Mouse (Mus musculus): ENCODE data around the gene Arhgap22. TPM values are rescaled to one million over a fixed set of nuclear protein-coding genes. Genes with fewer than 3 reads are reported as not detected.

The Arhgap22 gene
- polyA plus RNA-seq, 1 experiment from 2014 or later, result 7.6 TPM

DNA sequence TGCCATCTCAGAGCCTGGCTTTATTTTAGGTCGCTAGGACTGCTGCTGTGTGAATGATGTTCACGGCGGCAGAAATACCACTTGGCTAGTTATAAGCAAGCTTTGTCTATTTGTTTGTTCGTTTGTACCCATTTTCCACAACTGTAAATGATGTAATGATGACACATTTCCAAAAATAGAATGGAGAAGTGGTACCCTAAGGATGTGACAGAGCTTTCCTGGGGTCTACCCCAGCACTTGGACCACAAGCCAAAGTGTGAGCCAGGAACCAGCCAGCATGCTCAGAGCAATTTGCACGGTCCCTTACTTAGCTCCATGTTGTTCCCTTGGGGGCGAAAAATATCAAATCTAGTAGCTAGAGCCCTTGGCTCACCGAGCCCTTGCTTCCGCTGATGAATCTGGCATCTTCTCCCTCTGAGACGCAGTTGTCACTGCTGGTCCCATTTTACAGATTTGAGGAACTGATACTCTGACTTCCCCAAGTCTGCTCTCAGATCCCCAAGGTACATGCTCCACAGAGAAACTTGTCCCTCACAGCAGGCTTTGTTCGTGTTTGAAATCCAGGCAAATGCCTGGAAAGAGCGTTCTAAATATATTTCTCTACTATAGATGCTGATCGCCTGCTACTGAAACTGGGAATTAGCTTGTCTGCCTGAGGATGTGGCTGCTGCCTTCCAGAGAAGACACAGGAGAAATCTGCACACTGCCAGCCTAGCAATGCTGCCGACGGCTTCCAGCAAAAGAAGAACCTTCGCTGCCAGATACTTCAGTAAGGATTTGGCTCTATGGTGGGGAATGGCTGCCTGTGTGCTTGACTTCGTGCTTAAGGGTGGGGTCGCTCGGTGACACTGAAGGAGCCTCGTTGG, 2.8 kb downstream of the Arhgap22 start:
- no peaks in the 10 kb centered on the region for H3K36me3 ChIP-seq
- WGBS, result 88% methylated on average over 19 of the region's 19 CpGs
- peaks cover 11% of the 10 kb centered on the region; the same call in 1 of the 2 replicates for H3K27me3 ChIP-seq (replicated peaks)
- H3K4me1 ChIP-seq, result peaks cover 6% of the 10 kb centered on the region; the same call in 1 of the 2 replicates
- no peak overlapping the region for H3K9ac ChIP-seq
- no peak overlapping the region for H3K4me3 ChIP-seq
- no peak overlapping the region for H3K27ac ChIP-seq
- no peaks in the 10 kb centered on the region for H3K9me3 ChIP-seq
- no peak for ATAC-seq (ENCODE audit: low FRiP score, low read depth)
- no peak overlapping the region for H3K4me2 ChIP-seq (replicated peaks)

DNA sequence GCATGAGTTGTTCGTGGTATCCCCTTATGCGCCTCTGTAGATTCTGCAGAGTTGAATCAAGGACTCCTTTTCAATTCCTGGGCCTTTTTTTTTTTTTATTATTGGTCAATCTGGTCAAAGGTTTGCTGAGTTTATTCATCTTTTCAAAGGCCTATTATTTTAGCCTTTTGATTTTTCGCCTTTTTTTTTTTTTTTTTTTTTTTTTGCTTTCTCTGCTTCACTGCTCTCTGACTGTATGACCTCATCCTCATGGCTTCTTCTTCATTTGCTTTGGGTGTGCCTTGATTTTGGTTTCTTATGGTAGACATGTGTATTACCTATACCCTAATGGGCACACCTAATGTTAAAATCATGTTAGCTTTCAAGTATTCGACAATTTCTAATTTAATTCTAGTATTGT, 11.4 kb downstream of the Arhgap22 start:
- H3K4me3 ChIP-seq, result no peak overlapping the region
- no peak overlapping the region for H3K9ac ChIP-seq
- H3K9me3 ChIP-seq, result no peaks in the 10 kb centered on the region
- no peak overlapping the region for H3K27ac ChIP-seq
- no peak for ATAC-seq (ENCODE audit: low FRiP score, low read depth)
- H3K4me2 ChIP-seq (replicated peaks), result no peak overlapping the region
- 87% methylated on average over 4 of the region's 4 CpGs for WGBS
- no peaks in the 10 kb centered on the region for H3K4me1 ChIP-seq
- H3K27me3 ChIP-seq (replicated peaks), result no peaks in the 10 kb centered on the region
- no peaks in the 10 kb centered on the region for H3K36me3 ChIP-seq

DNA sequence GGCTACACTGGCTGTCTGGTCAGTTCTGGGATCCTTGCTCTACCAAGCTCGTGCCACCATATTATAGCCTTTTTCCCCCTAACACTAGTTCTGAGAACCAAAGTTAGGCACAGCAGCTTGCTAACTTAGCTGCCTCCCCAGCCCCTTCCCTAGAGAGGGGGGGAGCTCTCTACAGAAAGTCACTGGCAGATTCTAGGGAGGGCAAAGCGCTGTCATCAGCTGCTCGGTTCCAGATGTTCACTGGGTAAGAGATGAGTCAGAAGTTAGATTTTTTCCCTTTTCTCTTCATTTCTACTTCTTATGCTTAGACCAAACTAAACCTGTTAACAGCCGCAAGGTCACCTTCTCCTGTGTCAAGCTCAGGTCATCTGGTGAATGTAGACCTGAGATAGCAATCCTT, 16.8 kb downstream of the Arhgap22 start:
- H3K4me2 ChIP-seq (replicated peaks), result no peak overlapping the region
- WGBS, result 89% methylated on average over 4 of the region's 4 CpGs
- no peaks in the 10 kb centered on the region for H3K36me3 ChIP-seq
- H3K27ac ChIP-seq, result no peak overlapping the region
- H3K9ac ChIP-seq, result no peak overlapping the region
- ATAC-seq (ENCODE audit: low FRiP score, low read depth), result no peak
- H3K27me3 ChIP-seq (replicated peaks), result no peaks in the 10 kb centered on the region
- no peak overlapping the region for H3K4me3 ChIP-seq
- H3K4me1 ChIP-seq, result no peaks in the 10 kb centered on the region
- no peaks in the 10 kb centered on the region for H3K9me3 ChIP-seq

DNA sequence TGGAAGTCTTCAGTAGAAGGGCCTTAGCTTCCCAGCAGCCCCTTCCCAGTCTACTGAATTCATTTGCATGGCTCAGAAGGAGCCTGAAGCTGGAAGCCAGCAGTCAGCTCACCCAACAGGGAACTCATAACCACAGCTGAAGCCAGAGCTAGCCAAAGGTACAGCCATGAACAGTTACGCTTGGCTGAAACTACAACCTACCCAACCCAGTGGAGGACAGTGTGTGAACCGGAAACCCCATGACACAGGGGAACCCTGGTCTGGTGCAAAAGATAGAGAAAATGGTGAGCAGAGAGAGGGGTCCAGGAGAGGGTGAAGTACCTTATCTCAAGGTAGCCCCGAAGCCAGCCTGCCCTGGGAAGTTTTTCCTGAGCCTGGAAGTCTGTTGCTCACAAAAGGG, 17.5 kb downstream of the Arhgap22 start:
- Histone ChIP-seq H3K27ac (no peak overlapping the region), H3K9ac (no peak overlapping the region), H3K27me3 (replicated peaks) (no peaks in the 10 kb centered on the region), H3K4me2 (replicated peaks) (no peak overlapping the region), H3K4me3 (no peak overlapping the region), H3K36me3 (no peaks in the 10 kb centered on the region), H3K4me1 (no peaks in the 10 kb centered on the region), H3K9me3 (no peaks in the 10 kb centered on the region)
- WGBS, result 88% methylated on average over 3 of the region's 3 CpGs
- no peak for ATAC-seq (ENCODE audit: low FRiP score, low read depth)

DNA sequence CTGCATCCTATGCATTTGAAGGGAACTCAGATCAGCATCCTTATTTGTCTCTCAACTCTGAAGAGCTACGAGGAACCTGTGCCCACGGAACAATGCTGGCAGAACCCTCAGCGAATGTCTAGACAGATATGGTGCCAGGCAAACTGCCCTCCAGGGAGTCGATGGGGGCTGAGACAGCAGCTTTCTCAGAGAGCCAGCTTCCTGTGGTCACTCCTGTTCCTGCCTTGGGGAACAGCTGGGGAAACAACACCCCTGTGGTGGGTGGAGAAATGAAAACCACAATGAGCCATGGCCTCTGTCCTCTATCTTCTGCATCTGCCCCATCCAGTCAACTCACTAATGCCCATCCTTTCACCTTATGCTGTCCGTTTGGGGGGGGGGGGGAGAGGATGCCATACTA, 18.2 kb downstream of the Arhgap22 start:
- Histone ChIP-seq H3K27me3 (replicated peaks) (no peaks in the 10 kb centered on the region), H3K4me3 (no peak overlapping the region), H3K27ac (no peak overlapping the region), H3K36me3 (no peaks in the 10 kb centered on the region), H3K9ac (no peak overlapping the region), H3K4me2 (replicated peaks) (no peak overlapping the region), H3K4me1 (no peaks in the 10 kb centered on the region), H3K9me3 (no peaks in the 10 kb centered on the region)
- ATAC-seq (ENCODE audit: low FRiP score, low read depth), result no peak
- 74% methylated on average over 5 of the region's 5 CpGs for WGBS

DNA sequence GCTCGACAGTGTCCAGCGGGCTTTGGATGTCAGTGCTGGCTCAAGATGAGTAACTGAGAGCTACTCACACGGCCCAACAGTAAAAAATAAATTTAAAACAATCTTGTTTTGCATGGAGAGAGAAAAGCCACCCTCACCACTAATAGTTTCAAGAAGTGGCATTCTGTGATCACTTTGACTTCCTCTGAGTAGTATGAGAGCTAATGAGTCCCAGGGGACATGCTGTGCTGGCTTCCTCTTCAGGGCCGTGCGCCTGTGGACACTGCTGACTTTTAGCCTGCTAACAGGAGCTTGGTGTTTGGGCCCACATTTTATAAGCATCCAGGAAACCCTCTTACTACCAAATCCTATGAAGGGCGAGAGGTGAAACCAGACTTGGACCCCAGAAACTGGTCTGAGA, 21.8 kb downstream of the Arhgap22 start:
- Histone ChIP-seq H3K9ac (no peak overlapping the region), H3K9me3 (no peaks in the 10 kb centered on the region), H3K36me3 (no peaks in the 10 kb centered on the region), H3K27me3 (replicated peaks) (no peaks in the 10 kb centered on the region), H3K27ac (no peak overlapping the region), H3K4me2 (replicated peaks) (no peak overlapping the region), H3K4me3 (no peak overlapping the region), H3K4me1 (no peaks in the 10 kb centered on the region)
- WGBS, result 81% methylated on average over 6 of the region's 6 CpGs
- ATAC-seq (ENCODE audit: low FRiP score, low read depth), result no peak

DNA sequence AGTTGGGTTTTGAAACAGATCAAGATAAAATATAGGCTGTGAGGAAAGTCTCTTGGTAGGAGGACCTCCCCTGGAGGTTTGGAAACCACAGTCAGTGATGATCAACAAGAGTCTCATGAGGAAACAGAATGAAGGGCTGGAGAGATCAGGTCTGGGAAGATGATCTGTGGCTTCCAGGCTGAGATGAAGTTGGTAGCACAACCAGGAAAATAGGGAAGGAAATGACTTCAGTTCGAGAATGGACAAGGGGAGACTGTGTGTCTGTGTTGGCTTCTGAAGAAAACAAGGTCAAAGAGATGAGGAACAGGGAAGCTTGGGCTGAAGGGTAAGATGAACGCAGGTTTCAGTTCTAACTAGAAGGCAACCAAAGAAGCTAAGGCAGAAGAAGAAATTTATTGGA, 26.6 kb downstream of the Arhgap22 start:
- Histone ChIP-seq H3K9me3 (no peaks in the 10 kb centered on the region), H3K36me3 (no peaks in the 10 kb centered on the region), H3K27me3 (replicated peaks) (no peaks in the 10 kb centered on the region), H3K4me3 (no peak overlapping the region), H3K27ac (no peak overlapping the region), H3K4me1 (no peaks in the 10 kb centered on the region), H3K4me2 (replicated peaks) (no peak overlapping the region), H3K9ac (no peak overlapping the region)
- 85% methylated on average over 2 of the region's 2 CpGs for WGBS
- no peak for ATAC-seq (ENCODE audit: low FRiP score, low read depth)

DNA sequence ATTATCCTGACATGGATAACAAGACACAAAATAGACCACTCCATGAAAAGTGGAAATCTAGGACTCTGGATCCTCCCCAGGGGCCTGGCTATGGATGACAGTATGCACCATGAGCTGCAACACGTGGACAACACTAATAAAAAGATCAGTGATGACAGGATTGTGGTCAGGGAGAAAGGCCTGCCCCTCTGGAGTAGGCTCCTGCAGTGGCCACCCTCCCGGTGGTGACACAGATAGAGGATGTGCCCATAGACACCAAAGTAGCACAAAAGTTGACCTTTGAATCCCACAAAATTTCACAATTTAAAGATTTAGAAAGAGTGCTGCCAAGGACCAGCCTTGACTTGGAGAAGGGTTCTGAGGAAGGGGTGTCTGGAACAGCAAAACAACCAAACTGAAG, 29.4 kb downstream of the Arhgap22 start:
- WGBS, result 59% methylated on average over 2 of the region's 2 CpGs
- no peak for ATAC-seq (ENCODE audit: low FRiP score, low read depth)
- H3K4me3 ChIP-seq, result no peak overlapping the region

DNA sequence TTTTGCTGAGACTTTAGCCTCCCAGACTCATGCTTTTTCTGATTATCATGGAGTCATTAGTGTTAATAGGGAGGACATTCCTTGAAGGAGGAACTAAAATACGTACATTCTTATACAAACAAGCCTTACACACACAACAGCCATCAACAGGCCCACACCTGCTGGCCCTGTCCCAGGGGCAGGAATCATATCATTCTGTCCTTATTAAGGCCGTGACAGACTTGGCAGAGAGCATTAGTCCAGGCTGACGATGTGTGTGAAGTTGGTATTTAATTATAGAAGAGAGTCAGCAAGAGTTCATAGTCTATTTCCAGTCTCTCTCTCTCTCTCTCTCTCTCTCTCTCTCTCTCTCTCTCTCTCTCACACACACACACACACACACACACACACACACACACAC, 30.7 kb downstream of the Arhgap22 start:
- Histone ChIP-seq H3K36me3 (no peaks in the 10 kb centered on the region), H3K9ac (no peak overlapping the region), H3K27me3 (replicated peaks) (no peaks in the 10 kb centered on the region), H3K4me3 (no peak overlapping the region), H3K4me2 (replicated peaks) (no peak overlapping the region), H3K27ac (no peak overlapping the region), H3K4me1 (no peaks in the 10 kb centered on the region), H3K9me3 (no peaks in the 10 kb centered on the region)
- ATAC-seq (ENCODE audit: low FRiP score, low read depth), result no peak
- 72% methylated on average over 3 of the region's 3 CpGs for WGBS

More for the DNA sequence above, 29.4 kb downstream of the Arhgap22 start:
- no peak overlapping the region for H3K4me2 ChIP-seq (replicated peaks)
- no peaks in the 10 kb centered on the region for H3K36me3 ChIP-seq
- no peaks in the 10 kb centered on the region for H3K27me3 ChIP-seq (replicated peaks)
- no peaks in the 10 kb centered on the region for H3K4me1 ChIP-seq
- no peak overlapping the region for H3K27ac ChIP-seq
- no peak overlapping the region for H3K9ac ChIP-seq
- no peaks in the 10 kb centered on the region for H3K9me3 ChIP-seq

DNA sequence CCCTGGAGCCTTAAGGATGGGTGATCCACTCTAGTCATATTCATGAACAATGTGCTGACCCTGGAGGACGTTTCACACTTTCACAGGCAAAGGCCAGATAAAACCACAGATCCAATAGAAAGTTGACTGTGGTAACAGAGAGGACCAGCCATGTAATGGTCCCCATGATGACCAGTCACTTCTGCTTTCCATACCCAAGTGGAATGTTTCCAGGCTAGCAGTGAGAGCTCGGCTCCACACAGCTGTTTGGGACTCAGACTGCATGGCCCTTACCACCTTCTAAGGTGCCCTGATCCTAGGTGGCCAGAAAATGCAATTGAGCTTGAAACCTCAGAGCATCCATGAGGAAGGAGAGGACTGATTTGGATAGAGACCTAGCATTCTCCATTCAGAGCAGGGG, 31.1 kb downstream of the Arhgap22 start:
- Histone ChIP-seq H3K9ac (no peak overlapping the region), H3K9me3 (no peaks in the 10 kb centered on the region), H3K4me1 (no peaks in the 10 kb centered on the region), H3K27ac (no peak overlapping the region), H3K36me3 (no peaks in the 10 kb centered on the region), H3K4me2 (replicated peaks) (no peak overlapping the region), H3K27me3 (replicated peaks) (no peaks in the 10 kb centered on the region), H3K4me3 (no peak overlapping the region)
- ATAC-seq (ENCODE audit: low FRiP score, low read depth), result no peak
- WGBS, result 74% methylated on average over 2 of the region's 2 CpGs

DNA sequence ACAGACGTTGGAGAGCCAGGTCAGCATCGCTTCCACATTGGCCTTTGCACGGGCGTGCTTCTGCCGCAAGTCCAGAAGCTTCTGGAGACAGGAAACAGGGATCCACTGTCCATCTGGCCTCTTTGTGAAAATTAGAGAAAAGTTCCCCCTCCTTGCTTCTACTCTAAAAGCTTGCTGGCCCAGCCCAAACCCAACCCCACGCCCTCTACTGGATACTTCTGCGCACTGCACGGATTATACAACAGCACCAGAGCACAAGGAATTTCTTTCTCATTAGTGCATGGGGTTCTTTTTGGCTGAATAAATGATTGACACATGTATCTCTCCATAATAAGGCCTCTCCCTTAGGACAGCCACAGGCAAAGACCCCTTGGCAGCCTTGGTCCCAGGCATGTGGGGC, 32.6 kb downstream of the Arhgap22 start:
- no peak for ATAC-seq (ENCODE audit: low FRiP score, low read depth)
- 27% methylated on average over 8 of the region's 8 CpGs for WGBS
- no peak overlapping the region for H3K9ac ChIP-seq
- no peak overlapping the region for H3K4me3 ChIP-seq
- H3K27me3 ChIP-seq (replicated peaks), result peaks cover 12% of the 10 kb centered on the region
- no peaks in the 10 kb centered on the region for H3K9me3 ChIP-seq
- no peaks in the 10 kb centered on the region for H3K36me3 ChIP-seq
- H3K4me2 ChIP-seq (replicated peaks), result no peak overlapping the region
- H3K4me1 ChIP-seq, result peaks cover 15% of the 10 kb centered on the region
- no peak overlapping the region for H3K27ac ChIP-seq

DNA sequence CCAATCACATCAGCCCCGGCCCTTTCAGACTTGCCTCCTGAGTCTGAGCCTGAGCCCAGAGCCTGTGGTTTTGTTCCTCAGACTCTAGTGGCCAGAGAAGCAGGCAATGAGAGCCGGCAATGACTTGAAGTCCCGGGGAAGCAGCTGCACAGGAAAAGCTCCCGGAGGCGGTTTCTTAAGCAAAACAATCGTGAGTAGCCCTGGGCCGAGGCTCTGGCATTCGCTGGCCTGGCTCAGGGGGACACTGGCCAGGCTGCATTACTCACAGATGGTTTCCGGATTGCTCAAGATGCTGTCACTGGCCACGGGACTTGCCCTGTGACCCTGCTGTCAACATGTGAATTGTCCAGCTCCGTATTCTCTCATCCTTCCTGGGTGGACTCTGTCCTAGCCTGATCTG, 33.8 kb downstream of the Arhgap22 start:
- Histone ChIP-seq H3K27me3 (replicated peaks) (peaks cover 13% of the 10 kb centered on the region), H3K9me3 (no peaks in the 10 kb centered on the region), H3K4me2 (replicated peaks) (no peak overlapping the region), H3K4me3 (no peak overlapping the region), H3K27ac (no peak overlapping the region), H3K9ac (no peak overlapping the region), H3K4me1 (peaks cover 15% of the 10 kb centered on the region), H3K36me3 (no peaks in the 10 kb centered on the region)
- 36% methylated on average over 11 of the region's 11 CpGs for WGBS
- ATAC-seq (ENCODE audit: low FRiP score, low read depth), result no peak

DNA sequence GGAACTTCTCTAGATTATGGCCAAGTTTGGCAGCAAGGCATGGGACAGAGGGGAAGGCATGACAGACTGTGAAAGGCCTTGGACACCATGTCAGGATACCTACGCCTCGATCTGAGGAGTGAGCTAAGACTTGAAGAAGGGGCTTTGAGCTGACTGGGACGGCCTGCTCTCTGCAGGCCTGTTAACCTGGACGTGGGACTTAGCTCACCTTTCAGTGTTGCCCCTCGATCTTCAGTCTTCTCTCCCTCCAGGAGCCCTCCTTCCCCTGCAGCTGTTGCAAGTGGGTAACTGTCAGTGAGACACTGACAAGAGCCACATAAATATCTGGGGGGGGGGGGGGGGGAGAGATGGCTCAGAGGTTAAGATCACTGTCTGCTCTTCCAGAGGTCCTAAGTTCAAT, 34.9 kb downstream of the Arhgap22 start:
- Histone ChIP-seq H3K4me2 (replicated peaks) (no peak overlapping the region), H3K27ac (no peak overlapping the region), H3K4me3 (no peak overlapping the region), H3K27me3 (replicated peaks) (peaks cover 13% of the 10 kb centered on the region), H3K9me3 (no peaks in the 10 kb centered on the region), H3K9ac (no peak overlapping the region), H3K36me3 (no peaks in the 10 kb centered on the region), H3K4me1 (peaks cover 15% of the 10 kb centered on the region)
- WGBS, result 83% methylated on average over 5 of the region's 5 CpGs
- ATAC-seq (ENCODE audit: low FRiP score, low read depth), result no peak

Data from neural tube, embryonic 12.5 days (tissue).